Mouse (Mus musculus): ENCODE measurements around the gene Rad23b.
A peak's percentile ranks its signal among the peaks of the same experiment; 100 is the strongest.
"Not testable (repeated sequence)": the region's sequence is repeated elsewhere in the genome, so short reads cannot be mapped to it uniquely, and the experiment has no call there.

Rad23b gene

GRCm38 (mm10) chr4:55349452-55350218 is at the start of gene Rad23b:
Gene Rad23b (plus strand): TSS chr4:55350043.
- peak; percentile 100 for DNase-seq

GRCm38 (mm10) chr4:55304121-55304520 is 45.7 kb upstream of the Rad23b start:
- DNase-seq: no peak

DNA sequence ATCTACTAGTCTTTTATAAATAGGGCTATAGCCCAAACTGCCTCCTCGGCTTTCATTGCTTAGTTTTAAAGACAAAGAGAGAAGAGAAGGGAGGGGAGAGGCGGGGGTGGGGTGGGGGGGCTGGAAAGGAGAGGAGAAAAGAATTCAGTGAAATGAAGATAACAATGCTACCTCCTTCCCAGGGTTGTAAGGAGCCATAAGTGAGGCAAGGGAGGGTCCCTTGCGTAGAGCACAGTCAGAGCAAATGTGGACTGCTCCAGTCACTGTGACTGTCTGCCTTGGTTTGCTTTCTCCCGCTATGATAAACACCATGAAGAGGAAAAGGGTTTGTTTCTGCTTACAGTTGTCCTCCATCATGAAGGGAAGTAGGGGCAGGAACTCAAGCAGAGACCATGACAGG is 43.2 kb upstream of the Rad23b start:
- DNase-seq: no peak

DNA sequence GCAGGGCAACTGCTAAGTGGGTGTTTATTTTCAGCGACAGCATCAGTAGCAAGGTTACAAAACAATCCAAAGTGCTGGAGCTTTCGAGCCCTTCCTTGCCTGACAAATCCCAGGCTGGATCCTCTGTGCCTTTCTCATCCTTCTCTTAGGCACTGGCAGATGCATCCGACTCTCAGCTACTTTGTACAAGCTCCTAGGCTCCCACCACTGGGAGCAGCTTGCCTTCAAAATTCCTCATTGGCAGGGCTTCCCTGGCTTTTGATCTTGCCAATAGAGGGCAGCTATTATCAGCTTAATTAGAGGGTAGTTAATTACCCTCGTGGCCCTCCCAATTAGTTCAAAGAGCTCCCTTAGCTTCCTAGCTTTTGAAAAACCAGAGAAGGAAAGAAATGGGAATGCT is 33.1 kb upstream of the Rad23b start:
- no peak for DNase-seq

GRCm38 (mm10) chr4:55318350-55318749 is 31.5 kb upstream of the Rad23b start:
- DNase-seq: not testable (repeated sequence)

GRCm38 (mm10) chr4:55325786-55326518 is 23.9 kb upstream of the Rad23b start:
- no peak for DNase-seq

DNA sequence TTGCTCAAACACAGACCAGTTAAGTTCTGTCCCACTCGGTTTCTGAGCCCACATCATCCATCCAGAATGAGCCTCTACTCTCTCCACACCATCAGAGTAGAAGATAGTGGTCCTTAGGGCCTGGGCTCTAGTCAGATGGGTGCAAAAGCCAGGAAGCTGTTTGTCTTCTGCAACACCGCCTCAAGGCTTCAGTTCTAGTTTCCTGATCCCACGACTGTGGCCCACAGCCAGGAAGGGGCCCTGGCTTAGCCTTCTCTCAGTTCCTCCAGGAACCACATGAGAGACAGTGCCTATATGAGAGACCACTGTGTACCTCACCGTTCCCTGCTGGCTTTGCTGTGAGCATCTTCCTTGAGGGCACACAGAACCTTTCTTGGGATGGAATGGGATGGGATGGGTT is 22.3 kb upstream of the Rad23b start:
- DNase-seq: no peak

GRCm38 (mm10) chr4:55328471-55328870 is 21.4 kb upstream of the Rad23b start:
- peak; percentile 45 for DNase-seq

- DNase-seq: not testable (repeated sequence)
Observed at GRCm38 (mm10) chr4:55328928-55329327, 20.9 kb upstream of the Rad23b start.

DNA sequence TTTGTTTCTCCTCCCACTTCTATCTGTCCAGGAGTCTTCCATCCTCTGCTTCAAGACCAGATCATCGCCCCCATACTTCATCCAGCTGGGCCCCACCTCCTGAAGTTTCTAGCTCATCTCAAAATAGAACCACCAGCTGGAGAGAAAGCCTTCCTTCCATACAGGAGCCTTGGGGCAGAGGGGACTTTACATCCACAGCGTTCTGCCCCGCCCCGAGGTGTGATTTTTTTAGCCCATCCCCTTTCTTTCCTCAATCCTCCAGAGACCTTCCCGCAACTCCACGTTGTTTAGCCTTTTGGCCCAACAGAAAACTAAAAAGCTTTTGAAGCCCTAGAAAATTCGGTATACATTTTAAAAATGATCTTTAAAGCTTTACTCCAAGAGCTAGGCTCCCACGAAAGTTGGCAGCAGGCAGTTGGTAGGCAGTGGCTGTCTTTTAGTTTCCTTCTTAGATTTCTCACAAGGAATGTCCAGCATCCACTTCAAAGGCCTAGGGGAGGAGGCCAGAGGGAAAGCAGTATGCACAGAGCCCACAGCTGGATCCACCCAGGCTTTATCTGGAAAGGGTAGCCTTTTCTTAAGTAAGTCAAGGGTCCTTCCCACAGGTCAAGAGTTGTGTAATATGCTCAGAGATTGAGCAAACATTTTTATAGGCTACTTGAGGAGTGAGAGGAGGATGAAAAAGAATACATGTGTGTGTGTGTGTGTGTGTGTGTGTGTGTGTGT is 20.1 kb upstream of the Rad23b start:
- no peak for DNase-seq

DNA sequence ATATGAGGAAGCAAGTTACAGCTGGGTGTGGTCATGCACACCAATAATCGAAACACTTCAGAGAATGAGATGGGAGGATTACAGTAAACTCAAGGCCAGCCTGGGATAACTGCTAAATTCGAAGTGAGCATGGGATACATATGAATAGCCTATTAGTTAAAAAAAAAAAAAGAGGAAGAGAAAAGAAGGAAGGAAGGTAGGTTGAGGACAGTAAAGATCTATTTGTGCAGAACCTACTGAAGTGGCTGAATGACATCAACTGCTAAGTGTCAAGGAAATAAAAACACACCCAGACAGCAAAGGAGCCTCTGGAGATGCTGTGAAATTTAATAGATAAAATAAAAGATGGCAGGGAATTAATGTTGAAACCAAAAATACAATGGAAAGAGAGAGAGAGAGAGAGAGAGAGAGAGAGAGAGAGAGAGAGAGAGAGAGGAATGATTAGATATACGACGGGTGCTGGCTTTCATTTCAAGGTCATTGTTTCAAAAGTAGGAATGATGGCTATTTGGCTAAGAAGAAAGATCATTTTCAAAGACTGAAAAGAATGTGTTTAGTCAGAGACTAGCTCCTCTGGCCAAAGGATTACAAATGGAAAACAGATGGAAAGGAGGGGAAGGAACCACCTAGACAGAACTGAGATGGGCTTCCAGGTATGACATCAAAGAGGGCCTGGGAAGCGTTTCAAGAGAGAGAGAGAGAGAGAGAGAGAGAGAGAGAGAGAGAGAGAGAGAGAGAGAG is 14.6 kb upstream of the Rad23b start:
- no peak for DNase-seq

DNA sequence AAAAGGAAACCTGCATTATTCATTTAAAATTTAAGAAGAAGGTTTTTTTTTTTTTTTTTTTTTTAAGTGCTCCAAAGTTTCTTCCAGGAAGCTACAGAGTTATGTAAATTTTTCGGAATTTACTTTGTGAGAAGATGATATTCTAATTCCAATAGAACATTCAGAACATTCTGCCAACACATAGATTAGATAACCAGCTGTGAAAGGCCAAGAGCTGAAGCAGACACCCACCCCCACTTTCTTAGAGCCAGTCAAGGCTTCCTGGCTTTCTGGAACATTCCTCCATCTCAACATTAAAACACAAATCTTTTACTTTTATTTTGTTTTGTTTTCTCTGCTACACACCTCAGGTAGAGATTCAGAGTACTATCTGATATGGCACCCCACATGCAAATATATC is 10.9 kb upstream of the Rad23b start:
- no peak for DNase-seq

- no peak for DNase-seq
Observed at GRCm38 (mm10) chr4:55339388-55339787, 10.5 kb upstream of the Rad23b start.

DNA sequence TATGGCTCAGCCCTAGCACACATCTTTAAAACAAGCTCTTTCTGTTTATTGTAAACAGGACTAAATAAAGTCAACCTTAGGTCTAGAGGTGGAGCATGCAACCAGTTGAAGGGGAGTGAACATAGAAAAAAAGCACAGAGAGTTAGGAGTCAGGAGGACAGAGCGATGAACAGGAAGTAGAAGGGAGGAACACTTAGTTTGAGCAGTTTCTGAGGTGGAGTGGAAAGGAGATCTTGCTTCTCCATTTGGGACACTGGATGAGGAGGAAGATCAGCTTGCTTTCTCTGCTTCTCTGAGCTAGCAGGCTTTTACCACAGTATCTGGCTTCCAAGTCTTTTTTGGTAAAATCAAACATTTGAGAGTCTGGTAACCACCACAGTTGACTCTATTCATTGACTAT is 8.0 kb upstream of the Rad23b start:
- DNase-seq: no peak

DNA sequence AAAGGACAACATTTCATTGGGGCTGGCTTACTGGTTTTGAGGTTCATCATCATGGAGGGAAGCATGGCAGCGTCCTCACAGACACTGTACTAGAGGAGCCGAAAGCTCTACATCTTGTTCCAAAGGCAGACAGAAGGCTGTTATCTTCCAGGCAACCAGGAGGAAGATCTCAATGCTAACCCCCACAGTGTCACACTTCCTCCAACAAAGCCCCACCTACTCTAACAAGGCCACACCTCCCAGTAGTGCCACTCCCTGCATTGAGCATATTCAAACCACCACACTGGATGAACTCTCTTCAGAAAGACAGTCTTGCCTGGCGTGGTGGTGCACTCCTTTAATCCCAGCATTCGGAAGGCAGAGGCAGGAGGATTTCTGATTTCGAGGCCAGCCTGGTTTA is 7.2 kb upstream of the Rad23b start:
- peak; percentile 59 for DNase-seq

- peak; percentile 45 for DNase-seq
Observed at GRCm38 (mm10) chr4:55343287-55343686, 6.6 kb upstream of the Rad23b start.

GRCm38 (mm10) chr4:55348759-55349451 is 938 bp upstream of the Rad23b start:
- no peak for DNase-seq

DNA sequence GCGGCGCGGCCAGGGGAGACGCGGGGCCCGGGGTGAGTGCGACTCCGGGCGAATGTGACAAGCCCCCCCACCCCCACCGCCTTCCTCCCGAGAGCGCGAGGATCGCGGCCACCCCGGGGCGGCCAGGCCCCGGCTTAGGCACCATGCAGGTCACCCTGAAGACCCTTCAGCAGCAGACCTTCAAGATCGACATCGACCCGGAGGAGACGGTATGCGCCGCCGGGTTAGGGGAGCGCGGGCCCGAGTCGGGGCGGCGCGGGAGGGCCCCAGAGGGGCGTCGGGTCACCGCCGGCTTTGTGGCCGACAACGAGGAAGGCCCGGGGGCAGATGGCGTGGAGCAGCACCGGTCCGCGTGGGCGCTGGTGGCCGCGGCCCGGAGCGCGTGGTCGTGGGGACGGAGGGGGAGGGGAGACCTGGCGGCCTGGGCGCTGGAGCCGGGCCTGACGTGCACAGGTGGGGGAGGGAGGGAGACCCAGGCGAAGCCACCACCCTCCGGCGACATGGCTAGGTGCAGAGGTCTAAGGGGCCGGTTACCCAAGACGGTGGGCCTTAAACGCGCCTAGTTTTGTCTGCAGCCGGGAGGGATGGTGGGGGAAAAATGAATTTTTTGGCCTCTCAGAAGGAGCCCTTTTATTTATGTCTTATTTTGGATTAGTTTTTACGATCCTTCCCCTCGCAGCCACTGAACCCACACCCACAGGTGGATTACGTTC is 532 bp downstream of the Rad23b start:
- peak; percentile 75 for DNase-seq

GRCm38 (mm10) chr4:55351037-55351436 is 1.2 kb downstream of the Rad23b start:
- no peak for DNase-seq

DNA sequence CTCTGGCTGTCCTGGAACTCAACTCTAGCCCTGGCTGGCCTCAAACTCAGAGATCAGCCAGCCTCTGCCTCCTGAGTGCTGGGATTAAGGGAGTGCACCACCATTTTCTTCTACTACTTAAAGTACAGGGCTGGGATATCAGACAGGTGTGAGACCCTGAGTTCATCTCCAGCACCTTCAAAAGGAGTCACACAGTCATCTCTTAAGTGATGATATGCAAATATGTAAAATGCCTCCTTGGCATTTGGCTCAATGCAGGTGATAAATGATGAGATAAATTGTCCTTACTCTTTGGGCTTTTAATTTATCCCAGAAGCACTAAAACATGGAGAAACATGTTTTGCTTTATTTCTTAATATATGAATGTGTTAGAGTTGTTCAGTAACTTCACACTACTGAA is 2.0 kb downstream of the Rad23b start:
- DNase-seq: no peak

DNA sequence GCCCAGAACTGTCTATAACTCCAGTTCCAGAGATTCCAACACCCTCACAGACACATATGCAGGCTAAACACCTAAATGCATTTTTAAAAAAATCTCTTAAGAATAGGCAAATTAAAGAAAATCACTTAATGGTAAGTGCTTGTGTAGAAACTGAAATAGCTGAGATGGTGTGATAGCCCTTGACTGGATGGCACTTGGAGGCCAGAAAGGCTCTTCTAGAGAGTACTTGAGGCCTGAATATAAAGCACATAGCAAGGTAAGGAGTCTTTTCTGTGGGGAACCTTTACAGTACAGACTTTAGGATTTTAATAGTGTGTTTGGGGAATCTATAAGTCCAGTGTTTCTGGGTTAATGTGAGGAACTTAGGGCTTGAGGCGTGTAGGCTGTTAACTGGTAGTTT is 4.2 kb downstream of the Rad23b start:
- no peak for DNase-seq

DNA sequence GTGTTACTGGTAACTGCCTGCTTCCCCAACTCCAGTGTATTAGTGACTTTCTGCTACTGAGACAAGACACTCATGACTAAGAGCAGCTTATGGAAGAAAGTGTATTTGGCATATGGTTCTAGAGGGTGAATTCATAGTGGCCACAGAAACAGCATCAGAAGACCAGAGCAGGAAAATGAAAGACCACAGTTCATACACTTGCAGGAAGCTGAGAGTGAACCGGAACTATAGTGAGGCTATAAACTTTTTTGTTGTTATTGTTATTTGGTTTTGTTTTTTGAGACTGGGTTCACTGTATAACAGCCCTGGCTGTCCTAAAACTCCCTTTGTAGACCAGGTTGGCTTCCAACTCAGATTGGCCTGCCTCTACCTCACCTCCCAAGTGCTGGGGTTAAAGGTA is 6.0 kb downstream of the Rad23b start:
- DNase-seq: no peak
